Mouse (Mus musculus) testis, postnatal 10 days (tissue): Measurements from ENCODE around the gene Tmem130.
A peak's percentile ranks its signal among the peaks of the same experiment; 100 is the strongest.
"Not testable (repeated sequence)": the region's sequence is repeated elsewhere in the genome, so short reads cannot be mapped to it uniquely, and the experiment has no call there.

Source experiments
- DNase-seq: peaks from one replicate; pipeline ENCODE4 v3.0.0; 2021; ENCODE audit warnings: low spot score

The Tmem130 gene

DNA sequence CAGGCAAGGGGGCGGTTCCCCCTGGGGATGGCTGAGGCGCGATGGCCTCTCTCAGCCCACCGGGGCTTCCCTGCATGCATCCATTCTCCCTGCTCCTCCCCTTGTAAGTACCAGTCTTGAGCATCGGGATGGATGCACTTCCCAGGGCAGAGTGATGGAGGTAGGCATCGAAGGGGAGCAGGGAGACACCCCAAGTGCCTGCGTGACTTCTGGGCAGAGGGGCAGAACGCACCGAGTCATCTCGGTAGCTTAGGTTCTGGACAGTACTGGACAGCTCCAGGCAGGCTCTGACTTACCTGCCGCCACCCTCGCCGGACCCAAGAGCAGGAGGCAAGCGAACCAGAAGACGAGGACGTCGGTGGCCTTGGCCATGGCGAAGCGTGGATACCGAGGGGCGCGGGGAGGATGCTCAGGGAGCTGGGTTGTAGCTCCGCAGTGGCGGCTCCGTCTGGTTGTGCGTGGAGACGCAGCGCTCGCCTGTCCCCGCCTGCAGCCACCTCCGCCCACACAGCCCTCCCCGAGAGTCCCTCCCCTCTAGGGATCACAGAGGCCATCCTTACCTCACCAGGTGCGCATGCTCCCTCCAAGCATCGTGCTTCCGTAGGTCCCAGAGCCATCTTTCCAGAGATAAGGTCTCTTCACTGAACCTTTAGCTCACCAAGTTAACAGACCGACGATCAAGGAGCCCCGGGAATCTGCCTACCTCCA lies at the start of gene Tmem130:
TSS of gene Tmem130 (minus strand) at position 658 of the 708 bp plus-strand sequence.
- DNase-seq = peak; percentile 62

DNA sequence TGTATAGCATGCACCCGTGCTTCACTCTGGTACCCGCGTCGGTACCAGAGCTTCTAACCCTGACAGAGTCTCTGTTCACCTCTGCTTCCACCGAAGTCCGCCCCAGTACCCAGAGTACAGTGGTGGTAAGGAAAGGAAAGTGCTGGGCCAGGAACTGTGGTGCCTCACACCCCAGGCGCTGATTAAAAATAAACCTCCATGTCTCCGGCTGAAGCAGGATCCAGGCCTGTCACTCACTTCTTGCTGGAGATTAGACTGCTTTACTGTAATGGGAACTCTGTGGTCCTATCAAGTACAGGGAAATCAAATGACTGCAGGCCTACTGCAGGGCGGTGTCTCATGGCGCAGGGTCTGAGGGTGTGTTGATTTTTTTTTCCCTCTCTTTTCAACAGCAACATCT lies 45.3 kb upstream of the Tmem130 start:
- DNase-seq = no peak

DNA sequence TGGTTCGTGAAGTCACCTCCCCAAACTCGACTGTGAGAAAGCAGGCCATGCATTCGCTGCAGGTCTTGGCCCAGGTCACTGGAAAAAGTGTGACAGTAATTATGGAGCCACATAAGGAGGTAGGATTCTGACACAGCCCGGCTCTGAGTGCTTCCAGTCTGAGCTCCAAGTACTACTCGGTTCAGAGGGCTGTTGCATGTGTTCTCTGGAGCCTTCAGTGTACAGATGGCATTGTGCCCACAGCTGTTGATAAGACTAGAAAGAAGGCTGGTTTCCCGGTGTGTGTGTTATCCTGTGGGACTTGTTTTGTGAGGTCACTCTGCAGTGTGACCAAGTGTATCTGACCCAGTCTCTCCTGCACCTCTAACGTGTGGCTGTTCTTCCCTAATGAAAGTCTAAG lies 42.6 kb upstream of the Tmem130 start:
- DNase-seq = no peak

DNA sequence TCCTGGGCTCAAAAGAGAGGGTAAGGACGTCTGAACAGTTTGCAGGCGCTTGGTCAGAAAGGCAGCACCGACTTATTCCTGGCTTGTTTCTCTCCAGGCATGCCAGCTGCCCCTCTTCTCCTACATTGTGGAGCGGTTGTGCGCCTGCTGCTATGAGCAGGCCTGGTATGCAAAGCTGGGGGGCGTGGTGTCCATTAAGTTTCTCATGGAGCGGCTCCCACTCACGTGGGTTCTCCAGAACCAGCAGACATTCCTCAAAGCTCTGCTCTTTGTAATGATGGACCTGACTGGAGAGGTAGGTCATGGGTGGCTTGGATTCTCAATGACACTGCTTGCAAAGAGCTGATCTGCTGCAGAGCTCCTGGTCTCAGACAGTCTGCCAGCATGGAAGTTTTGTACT lies 41.4 kb upstream of the Tmem130 start:
- no peak for DNase-seq

- DNase-seq = no peak
Observed at GRCm38 (mm10) chr5:144797116-144797515, 35.5 kb upstream of the Tmem130 start.

DNA sequence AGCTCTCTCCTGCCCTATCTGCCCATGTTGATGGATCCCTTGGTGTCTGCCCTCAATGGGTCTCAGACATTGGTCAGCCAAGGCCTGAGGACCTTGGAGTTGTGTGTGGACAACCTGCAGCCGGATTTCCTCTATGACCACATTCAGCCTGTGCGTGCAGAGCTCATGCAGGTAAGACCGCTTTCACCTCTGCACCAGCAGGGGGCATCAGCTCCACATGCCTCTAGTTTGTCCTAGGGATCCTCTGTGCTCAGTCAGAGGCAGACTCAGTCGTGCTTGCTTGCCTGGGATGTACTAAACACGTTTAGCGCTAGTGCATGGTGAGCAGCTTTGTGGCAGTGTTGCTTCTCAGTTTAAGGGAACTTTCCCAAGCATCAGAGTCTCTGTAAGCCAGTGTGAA lies 33.1 kb upstream of the Tmem130 start:
- DNase-seq = no peak

DNA sequence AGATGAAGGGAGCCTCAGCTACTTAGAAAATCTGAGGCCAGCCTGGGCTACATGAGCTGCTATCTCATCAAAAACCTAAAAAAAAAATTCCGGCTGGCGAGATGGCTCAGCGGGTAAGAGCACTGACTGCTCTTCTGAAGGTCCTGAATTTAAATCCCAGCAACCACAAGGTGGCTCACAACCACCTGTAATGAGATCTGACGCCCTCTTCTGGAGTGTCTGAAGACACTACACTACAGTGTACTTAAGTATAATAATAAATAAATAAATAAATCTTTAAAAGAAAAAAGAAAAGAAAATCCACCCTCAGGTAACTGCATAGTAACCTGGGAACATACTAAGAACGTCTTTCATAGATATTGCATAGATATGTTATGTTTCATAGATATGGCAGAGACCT lies 31.8 kb upstream of the Tmem130 start:
- no peak for DNase-seq

DNA sequence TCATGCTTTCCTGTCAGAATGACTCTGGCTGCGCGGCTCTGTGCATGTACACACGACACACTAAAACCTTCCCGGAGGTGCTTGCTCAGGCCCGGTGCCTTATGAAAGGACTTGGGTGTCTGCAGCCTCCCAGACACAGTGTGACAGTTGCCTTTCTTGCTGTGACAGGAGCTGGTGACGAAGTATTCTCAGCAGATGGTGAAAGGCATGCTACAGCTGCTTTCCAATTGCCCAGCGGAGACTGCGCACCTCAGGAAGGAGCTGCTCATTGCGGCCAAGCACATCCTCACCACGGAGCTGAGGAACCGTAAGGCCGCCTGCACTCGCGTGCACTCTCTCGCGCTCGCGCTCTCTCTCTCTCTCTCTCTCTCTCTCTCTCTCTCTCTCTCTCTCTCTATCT lies 24.8 kb upstream of the Tmem130 start:
- DNase-seq = no peak

GRCm38 (mm10) chr5:144780654-144781053 lies 19.0 kb upstream of the Tmem130 start:
- DNase-seq = no peak

DNA sequence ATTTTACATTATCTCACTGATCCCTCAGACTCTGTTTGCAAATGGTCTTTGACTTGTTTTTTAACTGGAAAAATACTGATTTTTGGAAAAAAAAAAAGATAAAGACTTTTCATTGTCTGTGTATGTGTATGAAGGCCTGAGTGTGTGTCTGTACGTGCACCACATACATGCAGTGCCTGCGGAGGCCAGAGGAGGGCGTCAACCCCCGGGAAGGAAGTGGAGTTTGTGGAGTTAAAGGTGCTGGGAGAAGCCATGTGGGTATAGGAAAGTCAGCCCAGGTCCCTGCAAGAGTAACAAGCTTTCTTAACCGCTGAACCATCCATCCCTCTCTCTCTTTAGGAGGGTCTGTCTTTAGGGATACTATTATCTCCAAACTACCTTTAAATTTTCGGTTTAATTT lies 11.6 kb upstream of the Tmem130 start:
- DNase-seq = no peak

- DNase-seq = peak; percentile 57
Observed at GRCm38 (mm10) chr5:144769067-144769482, 7.5 kb upstream of the Tmem130 start.

DNA sequence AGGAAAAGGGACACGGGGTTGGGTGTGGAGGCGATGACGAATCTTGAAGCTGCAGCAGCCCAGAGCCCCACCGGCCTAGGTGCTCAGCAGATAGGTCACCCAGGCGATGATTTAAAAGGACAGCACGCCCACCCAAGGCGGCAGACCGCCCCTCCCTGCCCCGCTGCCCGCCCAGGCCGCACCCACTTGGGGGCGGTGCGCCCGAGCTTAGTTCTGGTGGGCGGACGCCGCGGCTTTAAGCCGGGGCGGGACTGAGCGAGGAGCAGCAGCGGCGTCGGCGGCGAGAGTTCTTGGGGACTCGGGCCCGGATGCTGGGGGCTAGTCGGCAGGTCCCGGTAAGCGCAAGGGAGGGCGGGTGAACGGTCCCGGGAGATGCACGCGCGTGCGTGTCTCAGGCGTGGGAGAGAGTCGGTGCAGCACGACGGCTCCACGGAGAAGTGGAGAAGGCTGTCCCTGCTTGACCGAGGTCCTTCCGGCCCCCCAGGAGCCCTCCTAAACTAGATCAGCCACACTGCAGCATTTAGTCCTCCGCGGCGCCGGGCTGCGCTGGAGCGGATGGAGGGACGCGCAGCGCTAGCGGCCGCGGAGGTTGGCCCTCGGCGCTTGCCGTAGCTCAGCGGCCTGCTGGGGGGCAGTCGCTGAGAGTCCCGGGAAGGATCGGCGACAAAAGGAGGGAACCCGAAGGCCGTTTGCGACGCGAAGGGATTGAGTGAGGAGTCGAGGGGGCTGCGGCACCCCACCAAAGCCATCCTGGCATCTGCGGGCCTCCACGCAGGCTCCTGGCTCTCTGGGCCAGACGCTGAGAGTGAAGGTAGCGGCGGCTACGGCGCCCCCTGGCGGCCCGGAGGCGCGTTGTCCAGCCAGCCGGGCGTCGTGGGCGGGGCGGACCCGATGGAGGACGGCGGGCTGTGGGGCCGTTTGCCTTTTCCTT lies 6.6 kb upstream of the Tmem130 start:
- peak; percentile 93 for DNase-seq

- DNase-seq = not testable (repeated sequence)
Observed at GRCm38 (mm10) chr5:144767106-144767798, 5.6 kb upstream of the Tmem130 start, which contains the start of gene Trrap. Gene Trrap, plus strand, starts transcription at chr5:144767732.

DNA sequence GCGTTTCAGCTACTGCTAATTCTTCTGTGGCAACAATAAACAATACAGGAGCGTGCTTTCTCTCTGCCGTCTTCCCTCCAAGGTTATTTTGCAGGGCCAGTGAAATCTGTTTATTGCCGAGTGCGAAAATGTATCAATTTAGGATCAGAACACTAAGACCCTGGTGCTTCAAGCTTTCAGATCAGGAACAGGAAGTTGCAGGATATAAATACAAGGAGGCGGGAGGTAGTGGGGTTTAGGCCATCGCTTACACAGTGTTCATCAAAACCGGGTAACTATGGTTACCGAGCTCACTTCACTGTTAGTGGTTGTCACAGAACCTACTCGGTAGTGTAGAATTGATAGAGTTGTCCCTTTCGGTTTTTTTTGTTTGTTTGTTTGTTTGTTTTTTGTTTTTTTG lies 5.0 kb upstream of the Tmem130 start:
- no peak for DNase-seq

- no peak for DNase-seq
Observed at GRCm38 (mm10) chr5:144766026-144766425, 4.4 kb upstream of the Tmem130 start.

DNA sequence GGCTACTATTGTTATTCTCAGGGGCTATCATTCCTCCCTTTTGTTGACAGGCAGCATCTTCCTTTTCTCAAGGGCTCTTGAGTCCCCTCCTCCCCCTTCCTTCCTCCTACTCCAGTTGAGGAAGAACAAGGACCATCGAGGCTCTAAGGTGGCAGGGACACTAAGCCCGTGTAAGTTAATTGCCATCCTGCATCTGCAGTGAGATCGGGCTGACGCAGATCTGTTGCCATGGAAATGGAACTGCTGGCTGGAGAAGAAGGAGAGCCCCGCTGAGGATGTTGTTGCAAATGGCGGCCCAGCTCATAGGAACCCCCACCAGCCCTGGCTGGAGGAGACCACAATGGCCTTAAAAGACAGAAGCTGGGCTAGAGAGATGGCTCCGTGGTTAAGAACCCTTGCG lies 3.2 kb downstream of the Tmem130 start:
- no peak for DNase-seq

GRCm38 (mm10) chr5:144757402-144757801 lies 4.2 kb downstream of the Tmem130 start:
- no peak for DNase-seq

GRCm38 (mm10) chr5:144755191-144755590 lies 6.4 kb downstream of the Tmem130 start:
- DNase-seq = no peak

GRCm38 (mm10) chr5:144753041-144753440 lies 8.6 kb downstream of the Tmem130 start:
- DNase-seq = peak; percentile 61

DNA sequence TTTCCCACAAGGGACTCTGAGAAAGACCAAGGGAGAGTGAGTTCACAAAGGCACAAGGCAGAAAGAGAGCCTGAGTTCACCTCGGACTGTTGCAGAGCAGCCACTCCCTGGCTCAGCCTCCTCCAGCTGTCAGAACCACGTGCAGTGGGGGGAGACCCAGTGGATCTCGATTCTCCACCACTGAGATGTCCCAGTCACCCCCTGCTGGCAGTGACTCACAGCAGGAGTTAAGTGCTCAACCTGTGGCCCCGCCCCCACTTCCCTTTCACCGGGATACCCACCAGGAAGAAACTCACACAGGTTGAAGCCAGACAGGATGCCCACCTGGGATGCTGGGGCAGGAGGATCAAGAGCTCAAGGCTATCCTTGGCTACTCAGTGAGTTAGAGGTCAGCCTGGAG lies 9.2 kb downstream of the Tmem130 start:
- DNase-seq = no peak

DNA sequence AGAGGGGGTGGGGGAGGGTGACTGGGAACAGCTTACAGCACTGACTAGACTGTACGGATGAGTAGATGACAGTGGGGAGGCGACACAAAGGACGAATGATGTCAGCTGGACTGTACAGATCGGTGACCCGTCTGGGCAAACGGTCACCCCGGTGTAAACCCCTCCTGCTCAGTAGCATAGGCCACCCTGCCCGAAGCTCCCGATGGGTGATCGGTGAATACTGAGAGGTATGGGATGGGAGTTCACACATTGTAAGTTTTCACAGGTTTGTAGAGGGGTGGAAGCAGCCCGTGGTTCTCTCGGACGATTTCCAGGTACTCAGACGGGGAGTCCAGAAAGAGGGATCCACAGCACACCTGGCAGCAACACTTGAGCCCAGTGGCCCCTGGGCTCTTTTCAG lies 24.5 kb downstream of the Tmem130 start:
- DNase-seq = no peak

DNA sequence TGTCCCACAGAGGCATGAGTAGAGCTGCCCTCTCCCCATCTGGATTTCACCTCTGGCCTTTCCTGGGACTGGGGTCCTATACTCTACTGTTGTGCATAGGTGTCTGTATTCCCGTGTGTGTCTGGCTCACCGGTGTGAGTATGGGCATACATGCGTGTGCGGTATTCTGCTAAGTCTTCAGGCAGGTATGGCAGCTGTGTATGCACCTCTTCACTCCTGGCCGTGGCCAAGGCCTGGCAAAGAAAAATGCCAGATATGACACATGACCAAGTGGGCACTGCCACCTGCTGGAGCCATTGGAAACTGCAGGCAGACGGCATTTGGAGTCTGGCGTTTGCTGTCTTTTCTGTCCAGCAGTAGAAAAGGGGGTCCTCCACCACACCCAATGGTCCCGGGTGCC lies 26.7 kb downstream of the Tmem130 start:
- peak; percentile 89 for DNase-seq

DNA sequence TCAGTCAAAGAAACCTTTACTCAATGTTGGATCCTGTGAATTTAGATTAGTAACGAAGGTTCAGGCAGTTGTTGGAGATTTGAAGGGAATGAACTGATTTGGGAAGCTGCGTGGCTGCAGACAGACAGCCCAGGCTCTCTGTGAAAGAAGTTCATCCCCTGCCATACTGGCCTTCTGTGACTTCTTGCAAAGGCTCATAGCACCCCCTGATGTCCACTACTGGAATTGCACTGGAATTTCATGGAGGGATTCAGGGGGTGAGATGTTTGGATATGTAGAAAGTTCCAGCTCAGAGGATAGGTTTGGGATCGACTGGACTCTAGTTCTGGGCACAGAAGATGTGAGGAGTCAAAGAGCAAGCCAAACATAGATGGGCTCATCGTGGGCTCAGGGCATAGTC lies 27.7 kb downstream of the Tmem130 start:
- DNase-seq = peak; percentile 85
